Mouse (Mus musculus): ENCODE measurements at regions not wholly inside any gene's neighbourhood (a gene's known extent, or its start where the extent isn't known, plus 50 kb on each side); places are given as distances from the start of the nearest gene placed in this dataset.

DNA sequence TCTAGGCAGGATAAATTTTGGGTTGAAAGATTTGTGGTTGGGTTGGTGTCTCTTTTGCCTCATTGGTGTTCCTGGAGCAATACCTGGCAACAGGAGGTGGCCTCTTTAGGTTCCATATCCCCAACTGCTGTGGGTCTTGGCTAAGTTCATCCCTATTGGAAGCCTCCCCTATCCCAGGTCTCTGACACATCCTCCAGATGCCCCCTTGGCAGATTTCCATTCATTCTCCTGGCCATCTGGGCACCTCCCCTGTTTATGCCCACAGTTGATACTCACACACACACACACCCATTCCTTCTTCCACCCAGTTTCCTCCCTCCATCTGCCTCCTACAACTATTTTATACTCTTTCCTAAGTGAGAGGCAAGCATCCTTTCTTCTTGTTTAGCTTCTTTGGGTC is 984.9 kb upstream of the Gm12353 start:
- Histone ChIP-seq H3K9me3 (ENCODE audit: low read length) (no peaks in the 10 kb centered on the region), H3K27me3 (replicated peaks; ENCODE audit: insufficient read depth, low read length) (no peaks in the 10 kb centered on the region), H3K4me3 (ENCODE audit: low read depth, low read length) (no peak overlapping the region), H3K9ac (replicated peaks; ENCODE audit: low read depth) (no peak overlapping the region), H3K36me3 (ENCODE audit: insufficient read depth, low read length) (no peaks in the 10 kb centered on the region), H3K4me1 (ENCODE audit: insufficient read depth, low read depth, low read length) (no peaks in the 10 kb centered on the region), H3K4me2 (replicated peaks; ENCODE audit: low read depth, low read length) (no peak overlapping the region), H3K27ac (ENCODE audit: low read length) (no peak overlapping the region)
- ATAC-seq (no peak), DNase-seq (ENCODE audit: low spot score) (no peak)
- no peak for TF ChIP-seq EP300 (IDR thresholded peaks at IDR 0.05)
- TF ChIP-seq CTCF (IDR thresholded peaks at IDR 0.05) = no peak

DNA sequence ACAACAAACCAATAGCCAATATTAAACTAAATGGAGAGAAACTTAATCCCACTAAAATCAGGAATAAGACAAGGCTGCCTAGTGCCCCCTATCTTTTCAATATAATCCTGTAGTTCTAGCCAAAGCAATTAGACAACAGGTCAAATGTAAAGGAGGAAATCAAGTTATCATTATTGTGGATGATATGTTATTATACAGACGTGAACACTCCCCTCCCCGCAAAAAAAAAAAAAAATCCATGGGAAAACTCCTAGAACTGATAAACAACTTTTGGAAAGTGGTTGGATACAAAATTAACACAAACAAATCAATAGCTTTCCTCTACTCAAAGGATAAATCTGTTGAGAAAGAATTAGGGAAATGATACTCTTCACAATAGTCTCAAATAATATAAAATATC is 966.2 kb upstream of the Gm12353 start:
- Histone ChIP-seq H3K27me3 (replicated peaks; ENCODE audit: insufficient read depth, low read length) (no peaks in the 10 kb centered on the region), H3K4me1 (ENCODE audit: insufficient read depth, low read depth, low read length) (no peaks in the 10 kb centered on the region), H3K9ac (replicated peaks; ENCODE audit: low read depth) (no peak overlapping the region), H3K36me3 (ENCODE audit: insufficient read depth, low read length) (no peaks in the 10 kb centered on the region), H3K4me3 (ENCODE audit: low read depth, low read length) (no peak overlapping the region), H3K9me3 (ENCODE audit: low read length) (no peaks in the 10 kb centered on the region), H3K4me2 (replicated peaks; ENCODE audit: low read depth, low read length) (no peak overlapping the region), H3K27ac (ENCODE audit: low read length) (no peak overlapping the region)
- no peak for DNase-seq (ENCODE audit: low spot score)
- WGBS = 78% methylated on average over 2 of the region's 2 CpGs
- no peak for ATAC-seq
- no peak for TF ChIP-seq CTCF (IDR thresholded peaks at IDR 0.05)
- TF ChIP-seq EP300 (IDR thresholded peaks at IDR 0.05) = no peak

DNA sequence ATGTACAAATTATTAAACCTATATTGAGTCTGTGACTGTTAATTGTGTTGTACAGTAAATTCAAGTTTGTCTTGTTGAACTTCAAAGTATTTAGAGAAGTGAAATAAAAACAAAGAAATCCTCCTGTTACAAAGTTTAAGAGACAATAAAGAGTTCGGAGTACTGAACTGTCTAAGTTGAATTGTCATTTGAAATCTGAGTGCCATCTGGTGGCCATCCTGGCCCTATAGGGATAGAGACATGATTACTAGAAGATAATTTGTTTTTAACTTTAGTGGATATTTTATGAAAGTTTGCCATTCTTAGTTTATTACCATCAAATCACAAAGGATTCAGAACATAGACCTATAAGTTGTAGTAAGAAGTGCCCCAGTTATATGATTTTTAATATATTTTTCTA is 956.1 kb upstream of the Gm12353 start:
- H3K27me3 ChIP-seq (replicated peaks; ENCODE audit: insufficient read depth, low read length) = no peaks in the 10 kb centered on the region
- no peak for DNase-seq (ENCODE audit: low spot score)
- no peak overlapping the region for H3K27ac ChIP-seq (ENCODE audit: low read length)
- no peaks in the 10 kb centered on the region for H3K9me3 ChIP-seq (ENCODE audit: low read length)
- H3K4me1 ChIP-seq (ENCODE audit: insufficient read depth, low read depth, low read length) = no peaks in the 10 kb centered on the region
- ATAC-seq = no peak
- no peak overlapping the region for H3K4me2 ChIP-seq (replicated peaks; ENCODE audit: low read depth, low read length)
- WGBS = 35% methylated on average over 1 of the region's 1 CpGs
- H3K4me3 ChIP-seq (ENCODE audit: low read depth, low read length) = no peak overlapping the region
- no peaks in the 10 kb centered on the region for H3K36me3 ChIP-seq (ENCODE audit: insufficient read depth, low read length)
- no peak for TF ChIP-seq EP300 (IDR thresholded peaks at IDR 0.05)
- TF ChIP-seq CTCF (IDR thresholded peaks at IDR 0.05) = no peak
- no peak overlapping the region for H3K9ac ChIP-seq (replicated peaks; ENCODE audit: low read depth)

DNA sequence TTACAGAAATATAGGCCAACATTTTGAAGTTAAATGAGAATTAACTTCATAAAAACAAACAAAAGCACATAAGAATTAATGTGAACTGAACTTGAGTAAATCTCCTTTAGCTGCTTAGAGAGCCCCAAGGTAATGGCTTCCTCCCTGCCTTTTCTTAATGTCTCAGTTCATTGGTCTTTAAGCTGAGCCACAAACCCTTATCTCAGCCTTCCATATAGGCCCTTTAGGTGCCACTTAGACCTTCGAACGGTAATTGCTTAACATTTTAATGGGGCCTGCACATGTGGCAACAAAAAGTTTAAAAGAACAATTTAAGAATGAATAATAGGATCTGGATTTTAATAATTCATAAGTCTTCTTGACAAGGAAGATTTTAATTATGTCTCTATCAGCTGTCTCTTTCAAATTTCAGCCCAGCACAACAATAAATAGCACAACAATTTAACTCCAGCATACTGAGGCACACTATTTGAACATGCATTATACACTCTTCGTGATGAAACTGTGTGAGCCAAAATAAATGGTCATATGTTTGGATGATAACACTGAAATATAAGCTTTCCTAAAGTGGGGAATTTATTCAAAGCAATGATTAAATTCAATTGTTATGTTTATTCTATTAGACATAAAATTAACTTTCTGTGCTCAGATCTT is 919.2 kb upstream of the Gm12353 start:
- Histone ChIP-seq H3K27me3 (replicated peaks; ENCODE audit: insufficient read depth, low read length) (no peaks in the 10 kb centered on the region), H3K27ac (ENCODE audit: low read length) (no peak overlapping the region), H3K9ac (replicated peaks; ENCODE audit: low read depth) (no peak overlapping the region), H3K4me1 (ENCODE audit: insufficient read depth, low read depth, low read length) (no peaks in the 10 kb centered on the region), H3K9me3 (ENCODE audit: low read length) (no peaks in the 10 kb centered on the region), H3K36me3 (ENCODE audit: insufficient read depth, low read length) (no peaks in the 10 kb centered on the region), H3K4me3 (ENCODE audit: low read depth, low read length) (no peak overlapping the region), H3K4me2 (replicated peaks; ENCODE audit: low read depth, low read length) (no peak overlapping the region)
- no peak for ATAC-seq
- no peak for DNase-seq (ENCODE audit: low spot score)
- WGBS = 70% methylated on average over 3 of the region's 3 CpGs
- TF ChIP-seq EP300 (IDR thresholded peaks at IDR 0.05) (no peak), CTCF (IDR thresholded peaks at IDR 0.05) (no peak)

DNA sequence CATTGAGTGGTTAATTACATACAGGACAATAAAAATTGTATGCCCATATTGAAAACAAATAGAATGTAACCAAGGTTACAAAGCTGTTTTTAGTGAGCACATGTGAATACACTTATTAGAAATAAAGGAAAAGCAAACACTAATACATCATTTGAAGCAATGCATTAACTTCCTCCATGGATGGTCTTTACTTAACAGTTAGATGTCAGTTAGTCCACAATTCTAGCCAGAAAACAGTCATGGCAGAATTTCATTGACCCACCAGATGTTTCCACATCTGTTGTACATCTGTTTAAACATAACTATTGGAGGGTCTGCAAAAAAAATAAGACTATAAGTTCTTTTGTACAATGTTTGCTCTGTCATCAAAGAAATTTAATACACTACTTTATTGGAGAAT is 911.2 kb upstream of the Gm12353 start:
- DNase-seq (ENCODE audit: low spot score) = no peak
- H3K36me3 ChIP-seq (ENCODE audit: insufficient read depth, low read length) = no peaks in the 10 kb centered on the region
- no peak overlapping the region for H3K4me3 ChIP-seq (ENCODE audit: low read depth, low read length)
- ATAC-seq = no peak
- H3K9me3 ChIP-seq (ENCODE audit: low read length) = no peaks in the 10 kb centered on the region
- H3K27me3 ChIP-seq (replicated peaks; ENCODE audit: insufficient read depth, low read length) = no peaks in the 10 kb centered on the region
- no peak overlapping the region for H3K27ac ChIP-seq (ENCODE audit: low read length)
- no peaks in the 10 kb centered on the region for H3K4me1 ChIP-seq (ENCODE audit: insufficient read depth, low read depth, low read length)
- H3K9ac ChIP-seq (replicated peaks; ENCODE audit: low read depth) = no peak overlapping the region
- H3K4me2 ChIP-seq (replicated peaks; ENCODE audit: low read depth, low read length) = no peak overlapping the region
- no peak for TF ChIP-seq CTCF (IDR thresholded peaks at IDR 0.05)
- no peak for TF ChIP-seq EP300 (IDR thresholded peaks at IDR 0.05)

DNA sequence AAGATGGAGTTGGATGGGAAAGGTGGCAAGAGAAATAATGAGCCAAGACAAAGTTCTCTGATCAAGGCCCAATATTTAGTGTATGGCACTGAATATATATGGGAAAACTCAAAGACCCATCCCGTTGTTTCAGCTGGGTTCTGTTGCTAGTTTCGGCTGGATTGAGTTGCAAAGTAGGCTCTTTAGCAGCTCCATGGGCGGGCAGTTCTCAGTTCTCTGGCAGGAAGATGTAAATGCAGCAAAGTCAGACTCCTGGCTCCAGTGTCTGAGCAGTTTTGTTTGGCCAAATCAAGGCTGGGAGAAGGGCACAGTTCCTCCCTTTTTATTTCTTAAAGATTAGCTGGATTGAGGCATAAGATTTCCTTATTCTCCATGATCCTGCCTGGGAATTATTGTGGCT is 909.0 kb upstream of the Gm12353 start:
- H3K9ac ChIP-seq (replicated peaks; ENCODE audit: low read depth) = no peak overlapping the region
- no peak for ATAC-seq
- TF ChIP-seq EP300 (IDR thresholded peaks at IDR 0.05) (no peak), CTCF (IDR thresholded peaks at IDR 0.05) (no peak)
- H3K36me3 ChIP-seq (ENCODE audit: insufficient read depth, low read length) = no peaks in the 10 kb centered on the region
- no peaks in the 10 kb centered on the region for H3K4me1 ChIP-seq (ENCODE audit: insufficient read depth, low read depth, low read length)
- 51% methylated on average over 3 of the region's 3 CpGs for WGBS
- no peaks in the 10 kb centered on the region for H3K9me3 ChIP-seq (ENCODE audit: low read length)
- no peak overlapping the region for H3K4me3 ChIP-seq (ENCODE audit: low read depth, low read length)
- no peak overlapping the region for H3K4me2 ChIP-seq (replicated peaks; ENCODE audit: low read depth, low read length)
- DNase-seq (ENCODE audit: low spot score) = no peak
- no peaks in the 10 kb centered on the region for H3K27me3 ChIP-seq (replicated peaks; ENCODE audit: insufficient read depth, low read length)
- no peak overlapping the region for H3K27ac ChIP-seq (ENCODE audit: low read length)

DNA sequence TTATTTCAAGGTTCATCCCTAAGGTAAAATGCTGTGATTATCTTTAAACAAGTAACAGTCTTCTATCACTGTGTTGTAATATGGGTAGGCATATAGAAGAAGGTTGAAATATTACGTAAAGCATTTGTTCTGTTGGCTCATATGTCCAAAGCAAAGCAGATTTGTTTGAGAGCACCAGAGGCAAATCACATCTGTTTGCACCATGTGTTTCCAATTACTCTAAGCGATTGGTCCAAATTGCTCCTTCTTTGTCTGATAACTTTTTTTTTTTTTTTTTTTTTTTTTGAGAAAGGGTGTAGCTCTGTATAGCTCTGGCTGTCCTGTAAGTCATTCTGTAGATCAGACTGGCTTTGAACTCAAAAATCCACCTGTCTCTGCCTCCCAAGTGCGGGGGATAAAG is 861.0 kb upstream of the Gm12353 start:
- H3K27me3 ChIP-seq (replicated peaks; ENCODE audit: insufficient read depth, low read length) = no peaks in the 10 kb centered on the region
- no peak overlapping the region for H3K9ac ChIP-seq (replicated peaks; ENCODE audit: low read depth)
- no peak overlapping the region for H3K27ac ChIP-seq (ENCODE audit: low read length)
- ATAC-seq (no peak), DNase-seq (ENCODE audit: low spot score) (no peak)
- no peak overlapping the region for H3K4me3 ChIP-seq (ENCODE audit: low read depth, low read length)
- 71% methylated on average over 3 of the region's 3 CpGs for WGBS
- H3K4me1 ChIP-seq (ENCODE audit: insufficient read depth, low read depth, low read length) = no peaks in the 10 kb centered on the region
- H3K9me3 ChIP-seq (ENCODE audit: low read length) = no peaks in the 10 kb centered on the region
- TF ChIP-seq CTCF (IDR thresholded peaks at IDR 0.05) = no peak
- TF ChIP-seq EP300 (IDR thresholded peaks at IDR 0.05) = no peak
- H3K4me2 ChIP-seq (replicated peaks; ENCODE audit: low read depth, low read length) = no peak overlapping the region
- no peaks in the 10 kb centered on the region for H3K36me3 ChIP-seq (ENCODE audit: insufficient read depth, low read length)
